Mouse (Mus musculus) regulatory T cell (primary cell): ENCODE measurements around the gene Gtf3c4.

ENCODE experiments used
- in situ Hi-C: fragments of 300-600 bp; cut with MboI, MseI; formaldehyde crosslinking; loops from one replicate; pipeline ENCODE4 v1.15.1; 2025; ENCODE audit warnings: high pct_unique_total_duplicates

The Gtf3c4 gene

DNA sequence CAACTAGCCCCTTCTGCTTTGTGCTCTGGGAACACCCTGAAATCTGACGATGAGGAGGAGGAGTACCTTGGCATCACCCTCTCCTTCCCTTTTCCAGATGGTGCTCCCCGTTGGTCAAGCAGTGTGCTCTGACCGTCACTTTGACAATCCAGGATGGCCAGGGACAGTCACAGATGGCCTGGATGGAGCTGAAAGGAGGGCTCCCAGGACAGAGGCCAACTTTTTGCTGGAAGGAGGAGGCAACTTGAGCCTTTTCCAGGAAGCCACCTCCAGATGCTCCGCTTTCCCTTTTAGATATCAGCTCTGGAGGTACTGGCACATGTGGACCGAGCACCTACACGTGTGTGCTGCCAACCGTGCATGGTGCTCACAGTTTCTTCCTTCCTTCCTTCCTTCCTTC is 36.8 kb downstream of the Gtf3c4 start:
- in situ Hi-C loops: no loop called here

DNA sequence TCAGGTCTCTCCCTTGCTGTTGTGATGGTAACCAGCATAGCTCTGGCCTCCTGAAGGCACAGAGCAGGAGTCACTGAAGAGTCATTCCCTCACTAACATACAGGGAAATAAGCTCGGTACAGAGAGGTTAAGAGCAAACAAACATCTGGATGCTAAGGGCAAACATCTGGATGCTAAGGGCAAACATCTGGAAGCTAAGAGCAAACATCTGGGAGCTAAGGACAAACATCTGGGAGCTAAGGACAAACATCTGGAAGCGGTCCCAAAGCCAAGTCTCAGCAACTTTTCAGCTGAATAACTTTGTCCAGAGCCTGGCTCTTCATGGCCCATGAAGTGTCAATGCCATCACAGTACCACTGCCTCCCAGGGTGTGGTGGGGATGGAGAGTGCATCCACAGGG is 40.6 kb downstream of the Gtf3c4 start:
- in situ Hi-C loops: no loop called here

DNA sequence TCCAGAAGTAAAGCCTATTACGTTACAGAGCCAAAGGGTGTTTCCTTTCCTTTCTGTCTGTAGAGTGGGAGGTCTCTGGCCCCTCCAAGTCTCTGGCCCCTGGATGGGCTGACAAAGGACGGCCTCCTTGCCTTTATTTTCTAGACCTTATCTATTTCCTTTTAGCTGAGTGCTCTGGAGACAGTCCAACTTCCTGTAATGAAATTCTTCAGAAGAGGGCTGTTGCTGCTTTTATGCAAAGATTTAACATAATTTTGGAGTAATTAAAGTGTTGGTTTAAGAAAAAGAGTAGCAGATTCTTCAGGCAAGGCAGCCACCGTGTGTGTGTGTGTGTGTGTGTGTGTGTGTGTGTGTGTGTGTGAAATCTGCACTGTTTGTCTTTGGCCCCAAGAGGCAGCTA is 41.8 kb downstream of the Gtf3c4 start:
- in situ Hi-C loops: no loop called here

DNA sequence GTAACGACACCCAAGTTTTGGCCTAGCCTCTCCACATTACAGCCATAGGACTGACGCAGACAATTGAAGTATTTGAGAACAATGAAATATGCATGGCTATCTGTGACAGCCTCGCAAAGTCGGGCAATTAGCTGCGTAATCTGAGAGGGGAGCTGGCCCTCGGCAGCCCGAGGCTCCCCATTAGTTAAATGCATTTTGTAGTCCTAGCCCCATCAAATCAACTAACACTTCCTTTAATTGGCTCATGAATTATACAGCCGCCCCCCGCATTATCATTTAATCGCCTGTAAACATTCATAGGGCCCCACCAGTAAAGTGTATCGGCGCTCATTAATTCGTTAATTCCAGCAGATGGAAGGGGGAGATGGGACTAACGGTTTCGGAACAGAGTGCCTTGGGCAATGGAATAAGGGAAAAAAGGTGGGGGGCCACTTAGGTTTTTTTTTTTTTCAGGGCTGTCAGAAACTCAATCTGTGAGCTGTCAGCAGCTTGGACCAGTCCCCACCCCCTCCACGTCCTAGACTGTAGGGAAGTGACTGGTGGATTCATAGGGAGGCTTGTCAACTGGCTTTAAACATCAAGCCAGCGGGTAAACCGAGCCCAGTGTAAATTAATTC is 42.6 kb downstream of the Gtf3c4 start:
- in situ Hi-C loops: no loop called here

DNA sequence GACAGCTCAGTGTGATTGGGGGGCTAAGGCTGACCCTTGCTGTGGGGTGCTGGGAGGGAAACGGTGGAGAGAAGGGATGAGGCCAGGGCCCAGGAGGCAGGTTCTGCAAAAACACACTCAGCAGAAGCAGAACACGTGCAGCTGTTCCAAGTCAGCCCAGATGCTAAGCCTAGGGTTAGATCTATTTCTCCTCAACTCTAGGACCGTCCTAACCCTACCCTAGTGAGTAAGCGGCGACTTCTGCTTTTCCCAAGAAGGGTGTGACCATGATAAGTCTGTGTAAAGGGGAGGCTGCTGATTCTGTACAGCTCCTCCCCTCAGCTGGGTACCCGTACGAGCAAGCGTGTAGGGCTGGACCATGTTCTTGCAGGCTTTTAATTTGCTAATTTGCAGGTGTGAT is 43.9 kb downstream of the Gtf3c4 start:
- in situ Hi-C loops: no loop called here

DNA sequence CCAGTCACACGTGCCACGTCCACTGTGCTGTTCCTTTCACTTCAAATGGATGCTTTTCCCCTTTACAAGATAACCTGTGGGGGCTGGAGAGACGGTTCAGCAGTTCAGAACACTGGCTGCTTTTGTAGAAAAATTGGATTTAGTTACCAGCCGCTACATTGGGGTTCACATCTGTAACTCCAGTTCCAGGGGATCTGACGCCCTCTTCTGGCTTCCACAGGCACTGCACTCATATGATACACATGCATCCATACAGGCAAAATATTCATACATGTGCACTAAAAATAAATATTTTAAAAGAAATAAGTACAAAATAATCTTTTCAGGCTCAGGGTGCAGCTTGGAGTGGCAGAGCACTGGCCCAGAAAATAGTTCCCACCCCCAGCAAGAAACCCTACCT is 45.5 kb downstream of the Gtf3c4 start:
- in situ Hi-C loops: no loop called here

DNA sequence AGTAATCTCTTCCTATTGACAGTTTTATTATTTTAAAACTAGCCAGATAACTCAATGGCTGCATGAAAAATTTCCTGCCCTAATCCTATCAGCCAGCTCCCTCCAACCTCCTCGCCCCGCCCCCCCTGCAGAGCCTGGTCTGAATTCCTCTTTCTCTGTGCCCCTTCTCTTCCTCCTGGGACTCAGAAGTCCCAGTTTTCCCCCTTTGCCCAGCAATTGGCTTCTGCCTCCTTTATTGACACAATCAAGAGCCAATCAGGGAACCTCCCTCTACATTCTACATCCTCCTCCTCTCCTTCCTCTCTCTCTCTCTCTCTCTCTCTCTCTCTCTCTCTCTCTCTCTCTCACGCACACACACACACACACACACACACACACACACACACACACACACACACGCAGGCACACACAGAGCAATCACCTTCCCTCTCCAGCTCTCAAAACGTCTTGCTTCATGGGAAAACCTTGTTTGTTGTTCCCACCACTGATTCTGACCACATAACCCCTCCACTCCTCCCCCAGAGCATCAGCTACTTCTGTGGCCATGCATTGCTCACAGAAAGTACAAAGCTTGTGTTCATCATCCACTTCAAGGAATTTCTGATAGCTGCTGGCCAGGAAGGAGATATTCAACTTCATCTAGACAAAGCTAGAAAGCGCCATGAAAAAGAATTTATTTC is 47.1 kb downstream of the Gtf3c4 start:
- in situ Hi-C loops: no loop called here

DNA sequence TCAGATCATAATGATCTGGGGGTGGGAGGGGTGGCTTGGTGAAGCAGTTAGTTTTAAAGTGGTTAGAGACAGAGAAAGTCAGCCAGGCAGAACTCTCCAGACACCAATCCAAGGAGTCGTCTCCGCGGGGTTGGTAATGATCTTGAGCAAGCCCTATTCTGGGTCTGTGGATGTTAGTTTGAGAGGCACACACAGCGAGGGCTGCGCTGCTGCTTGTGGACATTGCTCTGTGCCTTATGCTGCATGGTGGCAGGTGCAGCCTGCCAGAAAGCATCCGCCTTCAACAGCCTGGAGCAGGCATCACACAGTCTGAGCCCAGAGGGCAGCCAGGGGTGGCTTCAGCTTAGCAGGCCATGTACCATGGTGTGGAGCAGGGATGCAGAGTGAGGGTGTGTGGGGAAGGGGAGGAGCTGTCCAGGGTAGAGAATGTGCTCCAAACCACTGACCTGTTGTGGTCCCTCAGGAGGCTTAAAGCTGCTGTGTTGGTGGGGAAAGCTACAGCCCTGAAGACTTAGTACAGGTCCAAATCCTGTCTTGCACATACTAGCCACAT is 53.0 kb downstream of the Gtf3c4 start:
- in situ Hi-C loops: no loop called here

DNA sequence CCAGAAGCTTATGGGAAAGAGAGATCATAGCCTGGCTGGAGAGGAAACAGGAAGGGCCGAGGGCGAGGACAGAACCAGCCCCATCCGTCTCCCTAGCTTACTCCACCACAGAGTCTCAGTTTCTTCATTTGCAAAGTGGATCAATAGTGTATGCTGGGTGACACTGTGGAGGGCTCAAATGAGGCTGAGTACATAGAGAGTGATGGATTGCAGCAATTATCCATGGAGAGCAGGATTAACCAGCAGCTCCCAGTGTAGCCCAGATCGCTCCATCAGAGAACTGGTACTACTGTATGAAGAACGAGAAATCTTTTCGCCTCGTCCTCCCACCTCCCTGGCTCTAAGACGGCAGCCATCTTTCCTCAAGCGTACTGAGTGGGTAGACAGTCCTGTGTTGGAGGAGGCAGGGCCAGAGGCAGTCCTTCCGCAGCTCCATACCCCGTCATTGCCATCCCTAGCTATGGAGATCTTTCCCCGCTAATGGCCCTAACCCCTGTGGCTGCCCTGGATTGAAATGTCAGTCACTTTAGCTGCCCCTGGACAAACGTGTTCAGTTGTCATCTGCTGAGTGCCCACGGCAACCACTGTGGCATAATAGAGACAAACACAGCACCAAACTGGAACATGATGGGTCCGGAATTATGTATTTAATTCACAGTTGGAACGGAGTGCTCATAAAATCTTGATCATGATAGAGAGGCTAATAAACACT is 53.6 kb downstream of the Gtf3c4 start:
- in situ Hi-C loops: no loop called here

DNA sequence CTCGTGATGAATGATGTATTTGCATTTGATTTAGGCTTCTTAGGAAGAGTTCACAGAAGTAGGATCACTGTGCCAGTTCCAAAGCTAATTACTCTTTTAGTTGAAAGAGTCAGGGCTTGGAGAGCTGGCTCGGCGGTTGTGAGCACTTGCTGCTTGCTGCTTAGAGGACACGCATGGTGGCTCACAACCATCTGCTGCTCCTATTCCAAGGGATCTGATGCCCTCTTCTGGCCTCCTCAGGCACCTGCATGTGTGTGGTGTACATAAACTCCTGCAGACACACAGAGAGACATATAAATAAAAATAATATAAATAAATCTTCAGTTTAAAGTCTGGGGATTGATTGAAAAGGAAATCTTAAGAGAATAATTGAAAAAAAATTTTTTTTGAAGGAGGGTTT is 58.9 kb downstream of the Gtf3c4 start:
- in situ Hi-C loops: no loop called here

DNA sequence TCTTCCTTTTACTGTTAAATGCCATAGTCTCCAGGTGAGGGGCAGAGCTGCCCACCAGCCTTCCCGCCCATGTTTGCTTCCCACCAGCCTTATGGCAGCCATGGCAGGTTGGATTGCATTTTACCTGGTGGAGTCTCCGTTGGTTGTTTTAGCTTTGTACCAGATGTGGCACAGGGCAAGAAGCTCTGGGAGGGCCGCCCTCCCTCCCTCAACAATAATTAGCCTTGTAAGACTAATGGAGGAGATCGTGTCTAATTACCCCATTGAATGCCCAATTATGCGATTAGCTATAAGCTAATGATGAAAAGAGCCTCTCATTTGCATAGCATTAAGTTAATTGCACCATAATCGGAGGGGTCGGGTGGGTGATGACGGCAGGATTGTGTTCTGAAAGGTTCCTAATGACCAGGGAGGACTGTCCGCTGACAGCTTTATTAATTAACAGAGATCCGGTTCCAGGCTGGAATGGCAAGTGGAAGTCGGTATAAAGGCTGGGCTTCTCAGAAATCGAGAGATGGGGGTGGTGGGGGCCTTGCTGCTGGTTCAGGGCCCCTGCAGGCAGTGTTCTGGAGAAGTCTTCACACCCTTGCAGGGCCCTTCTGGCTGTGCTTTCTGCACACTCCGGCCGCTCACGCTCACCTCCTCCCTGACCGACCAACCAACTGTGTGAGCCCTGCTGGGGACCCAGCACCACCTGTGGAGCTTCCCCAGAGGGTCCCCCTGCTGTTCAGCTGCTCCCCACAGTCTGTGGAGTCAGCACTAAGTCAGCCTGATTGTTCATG is 60.0 kb downstream of the Gtf3c4 start:
- in situ Hi-C loops: no loop called here

DNA sequence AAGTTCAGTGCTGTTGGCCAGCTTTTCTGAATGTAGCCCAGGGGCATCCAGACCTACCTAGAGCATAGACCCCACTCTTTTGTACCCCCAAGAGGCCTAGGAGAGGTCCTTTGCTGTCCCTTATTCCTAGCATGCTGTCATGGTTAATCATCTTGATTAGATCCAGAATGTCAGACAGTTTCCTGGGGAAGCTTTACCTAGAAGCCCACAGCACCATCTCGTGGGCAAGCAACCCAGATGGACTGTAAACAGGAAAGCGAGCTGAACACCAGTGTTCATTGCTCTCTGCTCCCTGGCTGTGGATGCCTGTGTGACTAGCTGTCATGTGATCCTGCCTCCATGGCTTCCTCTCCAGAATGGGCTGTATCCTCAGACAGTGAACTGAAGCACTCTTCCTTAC is 63.4 kb downstream of the Gtf3c4 start:
- in situ Hi-C loops: no loop called here

DNA sequence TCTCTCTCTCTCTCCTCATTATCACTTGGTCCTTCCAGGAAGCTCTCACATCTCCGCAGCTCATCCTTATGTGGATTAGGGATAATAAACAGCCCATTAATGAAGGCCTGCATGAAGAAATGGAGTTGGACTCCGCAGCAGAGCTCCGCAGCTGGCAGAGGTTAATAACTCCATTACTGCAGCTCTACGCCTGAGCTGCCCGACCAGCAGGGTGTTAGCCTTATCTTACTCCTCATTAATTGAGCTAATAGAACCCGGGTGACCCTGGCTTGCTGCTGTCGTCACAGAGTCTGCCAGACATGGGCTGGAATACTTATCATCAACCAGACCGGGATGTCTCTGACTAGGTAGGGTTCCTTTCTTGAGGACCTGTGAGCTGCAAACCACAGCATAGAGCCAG is 66.1 kb downstream of the Gtf3c4 start:
- in situ Hi-C loops: no loop called here
